Mouse (Mus musculus) forebrain, embryonic 14.5 days (tissue): ENCODE measurements around the gene Tmcc3. TPM values are rescaled to one million over a fixed set of nuclear protein-coding genes. Genes with fewer than 3 reads are reported as not detected.
A peak's percentile ranks its signal among the peaks of the same experiment; 100 is the strongest.

Experiments used
- ATAC-seq: fragments of 200-750 bp; cut with Nextera tagmentation; 2 replicates; pipeline ENCODE4 v1.8.0; 2017; ENCODE audit warnings: mild to moderate bottlenecking, moderate library complexity
- DNase-seq: peaks from one replicate; pipeline ENCODE4 v3.0.0-alpha.2; 2015; ENCODE audit warnings: low spot score
- H3K27ac ChIP-seq: fragments of 300-500 bp; sonication (generic); 2 replicates; pipeline ENCODE4 v1.5.1; 2014; ENCODE audit warnings: low read depth, mild to moderate bottlenecking, control low read depth, low read length, moderate library complexity
- H3K27me3 ChIP-seq: fragments of 300-500 bp; sonication (generic); replicated peaks from 2 replicates; pipeline ENCODE4 v1.6.1; 2014; ENCODE audit warnings: low read length, control low read depth, mixed read lengths; ENCODE audit not compliant: control insufficient read depth, insufficient read depth
- H3K36me3 ChIP-seq: fragments of 300-500 bp; sonication (generic); 2 replicates; pipeline ENCODE4 v1.6.1; 2014; ENCODE audit warnings: low read length, control low read depth; ENCODE audit not compliant: control insufficient read depth, insufficient read depth
- H3K4me1 ChIP-seq: fragments of 300-500 bp; sonication (generic); 2 replicates; pipeline ENCODE4 v1.6.1; 2014; ENCODE audit warnings: antibody characterized with exemption, low read length, control low read depth; ENCODE audit not compliant: control insufficient read depth, insufficient read depth
- H3K4me2 ChIP-seq: fragments of 300-500 bp; sonication (generic); 2 replicates; pipeline ENCODE4 v1.6.1; 2014; ENCODE audit warnings: mild to moderate bottlenecking, control low read depth, low read length
- H3K4me3 ChIP-seq: fragments of 300-500 bp; sonication (generic); 2 replicates; pipeline ENCODE4 v1.5.1; 2014; ENCODE audit warnings: low read depth, low read length, control low read depth
- H3K9ac ChIP-seq: fragments of 300-500 bp; sonication (generic); 2 replicates; pipeline ENCODE4 v1.6.1; 2014; ENCODE audit warnings: mild to moderate bottlenecking, low read length, control low read depth, moderate library complexity
- H3K9me3 ChIP-seq: fragments of 300-500 bp; sonication (generic); replicated peaks from 2 replicates; pipeline ENCODE4 v1.6.1; 2016; ENCODE audit warnings: low read length, control low read depth, mixed read lengths; ENCODE audit not compliant: control insufficient read depth
- WGBS: fragments of 180-500 bp; shearing (Covaris S2); extraction: QIAGEN DNeasy Blood & Tissue Kit; methylation state at CpG from one replicate; pipeline ENCODE4 v1.1.7; 2014; 5-methylcytosine and 5-hydroxymethylcytosine counted together
- polyA plus RNA-seq: library from polyadenylated mRNA; unstranded; fragments of >200 nt; fragmentation: Nextera tagmentation; extraction: Ambion mirVana; gene quantifications from 2 replicates; pipeline ENCODE4 v1.2.1, GENCODE M21; 2014

Tmcc3 gene
- polyA plus RNA-seq, 1 experiment from 2014 or later, result 5.5 TPM

DNA sequence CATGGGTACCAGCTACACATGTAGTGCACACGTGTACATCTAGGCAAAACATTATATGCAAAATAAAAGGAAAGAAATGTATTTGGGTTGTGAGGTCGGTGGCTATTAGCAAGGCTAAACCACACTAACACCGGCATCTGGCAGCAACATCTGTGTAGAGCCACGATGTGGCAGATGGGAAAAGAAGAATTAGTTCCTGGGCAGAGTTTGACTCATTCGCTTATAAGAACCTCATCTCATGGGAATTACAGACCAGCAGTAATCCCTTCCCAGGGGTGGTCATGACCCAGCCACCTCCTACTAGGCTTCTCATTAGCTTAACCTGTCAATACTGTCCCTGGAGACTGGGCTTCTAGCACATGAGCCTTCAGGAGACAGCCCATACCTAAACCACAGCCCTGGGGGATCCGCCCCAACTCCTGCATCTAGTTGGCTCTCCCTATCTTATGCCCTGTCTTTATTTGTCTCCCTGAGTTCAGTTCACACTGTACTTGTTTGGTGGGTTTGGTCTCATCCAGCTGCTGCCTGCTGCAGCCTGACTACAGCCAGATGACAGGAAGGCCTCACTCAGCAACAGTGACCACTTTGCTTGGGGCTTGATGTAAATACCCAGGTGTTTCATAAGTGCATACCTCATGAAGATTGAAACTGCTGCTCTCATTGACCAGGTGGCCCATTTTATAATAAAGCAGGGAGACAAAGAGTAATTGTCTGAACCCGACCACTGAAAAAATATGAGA lies 183.9 kb downstream of the Tmcc3 start:
- Histone ChIP-seq H3K9me3 (no peaks in the 10 kb centered on the region), H3K4me2 (no peak overlapping the region), H3K36me3 (no peaks in the 10 kb centered on the region), H3K9ac (no peak overlapping the region), H3K4me1 (peaks cover 20% of the 10 kb centered on the region), H3K27me3 (no peaks in the 10 kb centered on the region), H3K27ac (no peak overlapping the region), H3K4me3 (no peak overlapping the region)
- DNase-seq, result no peak
- no peak for ATAC-seq
- WGBS, result 87% methylated on average over 7 of the region's 7 CpGs

DNA sequence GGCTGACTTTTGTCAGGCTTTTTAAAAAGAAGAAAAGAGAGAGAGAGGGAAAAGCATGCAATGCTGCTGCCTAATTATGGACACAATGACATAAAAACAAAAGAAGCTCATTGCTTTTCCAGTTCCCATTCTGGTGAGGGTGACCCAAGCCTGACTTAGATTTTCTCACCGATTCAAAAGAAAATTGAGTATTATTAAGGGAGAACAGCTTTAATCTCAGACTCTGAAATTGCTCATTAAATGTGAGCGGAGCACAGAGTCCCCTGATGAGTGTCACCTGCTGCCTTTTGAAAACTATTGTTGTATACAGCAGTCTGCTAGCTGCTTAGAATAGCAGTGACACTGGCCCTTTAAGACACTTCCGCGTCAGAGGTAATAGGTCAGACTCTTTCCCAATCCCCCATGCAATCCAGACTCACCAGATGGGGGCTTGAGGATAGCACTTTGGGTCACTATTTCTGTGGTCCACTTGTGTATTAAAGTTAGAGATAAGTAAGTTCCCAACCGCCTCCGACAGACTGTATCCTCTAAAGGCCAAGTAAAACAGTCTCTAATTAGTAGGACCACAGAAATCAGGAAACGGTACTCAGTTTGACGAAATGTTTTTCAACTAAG lies 185.2 kb downstream of the Tmcc3 start:
- 29% methylated on average over 8 of the region's 8 CpGs for WGBS
- ATAC-seq, result peak; percentile 27; the same call in 1 of the 2 replicates

DNA sequence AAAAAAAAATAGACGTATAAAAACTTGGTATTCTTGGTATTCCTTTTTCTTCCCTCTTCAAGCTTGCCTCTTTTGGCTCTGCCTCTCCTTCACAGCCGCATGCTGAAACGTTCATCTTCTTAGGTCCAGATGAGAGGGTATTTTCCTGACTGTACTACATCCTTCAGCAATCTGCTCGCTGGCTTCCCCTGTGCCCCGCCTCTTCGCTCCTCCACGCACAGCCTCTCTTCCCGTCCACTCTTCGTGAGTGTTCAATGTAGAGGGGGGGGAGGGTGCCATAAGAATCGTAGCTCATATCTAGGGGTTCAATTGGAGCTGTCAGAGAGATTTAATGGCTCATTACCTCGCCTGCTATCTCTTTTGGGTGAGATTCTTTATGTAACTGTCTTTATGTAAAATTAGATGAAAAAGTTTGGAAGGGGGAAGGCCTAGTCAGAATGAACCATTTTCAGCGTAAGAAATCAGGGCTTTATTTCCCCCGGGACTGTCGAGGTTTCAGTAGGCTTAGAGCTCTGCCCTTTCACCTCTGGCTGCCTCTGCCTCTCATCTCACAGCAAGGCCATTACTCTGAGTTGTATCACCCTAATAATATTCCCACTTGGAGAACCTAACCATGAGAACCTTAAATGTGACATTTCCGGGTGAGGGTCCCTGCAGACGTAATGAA lies 188.6 kb downstream of the Tmcc3 start:
- no peak overlapping the region for H3K4me2 ChIP-seq
- no peak for DNase-seq
- H3K4me3 ChIP-seq, result no peak overlapping the region
- H3K27ac ChIP-seq, result no peak overlapping the region
- WGBS, result 44% methylated on average over 16 of the region's 16 CpGs
- H3K9ac ChIP-seq, result no peak overlapping the region
- no peaks in the 10 kb centered on the region for H3K36me3 ChIP-seq
- H3K4me1 ChIP-seq, result peaks cover 11% of the 10 kb centered on the region
- no peaks in the 10 kb centered on the region for H3K9me3 ChIP-seq
- H3K27me3 ChIP-seq, result no peaks in the 10 kb centered on the region
- ATAC-seq, result no peak

More for the DNA sequence above, 185.2 kb downstream of the Tmcc3 start:
- no peak overlapping the region for H3K4me3 ChIP-seq
- no peak overlapping the region for H3K9ac ChIP-seq
- DNase-seq, result peak; percentile 56
- no peak overlapping the region for H3K27ac ChIP-seq
- no peak overlapping the region for H3K4me2 ChIP-seq
- peaks cover 20% of the 10 kb centered on the region for H3K4me1 ChIP-seq
- H3K9me3 ChIP-seq, result no peaks in the 10 kb centered on the region
- no peaks in the 10 kb centered on the region for H3K27me3 ChIP-seq
- no peaks in the 10 kb centered on the region for H3K36me3 ChIP-seq

DNA sequence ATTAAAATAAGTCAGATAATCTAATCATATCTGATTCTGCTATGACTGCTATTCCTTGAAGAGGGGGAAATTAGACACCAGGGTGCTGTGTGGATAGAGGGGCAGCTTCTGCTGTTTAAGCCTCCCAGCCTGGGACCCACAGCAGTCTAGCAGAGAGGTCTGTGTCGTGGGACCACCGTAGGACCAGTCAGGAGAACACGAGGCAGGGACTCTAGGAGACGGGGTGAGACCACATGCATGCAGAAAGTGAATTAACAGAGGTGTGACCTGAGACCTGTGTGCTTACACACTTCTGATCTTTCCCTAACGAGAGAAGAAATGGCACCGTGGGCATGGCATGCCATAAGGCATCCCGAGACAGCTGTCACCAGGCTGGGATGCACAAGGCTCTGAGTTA lies 189.1 kb downstream of the Tmcc3 start:
- H3K9me3 ChIP-seq, result no peaks in the 10 kb centered on the region
- WGBS, result 67% methylated on average over 7 of the region's 7 CpGs
- DNase-seq (no peak), ATAC-seq (peak; percentile 24; the same call in 1 of the 2 replicates)
- no peak overlapping the region for H3K4me3 ChIP-seq
- H3K27ac ChIP-seq, result no peak overlapping the region
- H3K4me2 ChIP-seq, result no peak overlapping the region
- no peaks in the 10 kb centered on the region for H3K27me3 ChIP-seq
- H3K36me3 ChIP-seq, result no peaks in the 10 kb centered on the region
- peaks cover 11% of the 10 kb centered on the region for H3K4me1 ChIP-seq
- no peak overlapping the region for H3K9ac ChIP-seq

DNA sequence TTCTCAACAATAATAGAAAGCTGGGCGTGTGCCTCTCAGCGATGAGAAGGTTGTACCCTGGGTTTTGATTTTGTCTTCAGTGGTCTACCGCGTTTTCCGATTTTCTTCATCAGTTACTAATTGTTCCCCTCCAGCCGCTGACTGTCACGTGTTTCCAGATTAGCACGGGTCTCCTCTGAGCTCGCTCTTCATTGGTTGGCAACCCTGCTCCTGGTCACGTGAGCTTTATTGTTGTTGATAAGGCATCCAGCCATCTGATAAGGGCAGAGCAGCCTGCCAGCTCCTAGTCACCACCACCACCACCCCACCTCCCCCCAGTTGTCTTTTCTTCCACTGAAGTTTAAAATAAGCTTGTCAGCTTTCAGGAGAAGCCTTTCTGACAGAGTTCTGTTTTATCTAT lies 190.0 kb downstream of the Tmcc3 start:
- H3K9me3 ChIP-seq, result no peaks in the 10 kb centered on the region
- no peak overlapping the region for H3K27ac ChIP-seq
- 90% methylated on average over 10 of the region's 10 CpGs for WGBS
- no peak overlapping the region for H3K9ac ChIP-seq
- no peak for DNase-seq
- no peaks in the 10 kb centered on the region for H3K36me3 ChIP-seq
- no peak overlapping the region for H3K4me2 ChIP-seq
- H3K4me1 ChIP-seq, result peaks cover 5% of the 10 kb centered on the region
- H3K4me3 ChIP-seq, result no peak overlapping the region
- ATAC-seq, result no peak
- no peaks in the 10 kb centered on the region for H3K27me3 ChIP-seq

DNA sequence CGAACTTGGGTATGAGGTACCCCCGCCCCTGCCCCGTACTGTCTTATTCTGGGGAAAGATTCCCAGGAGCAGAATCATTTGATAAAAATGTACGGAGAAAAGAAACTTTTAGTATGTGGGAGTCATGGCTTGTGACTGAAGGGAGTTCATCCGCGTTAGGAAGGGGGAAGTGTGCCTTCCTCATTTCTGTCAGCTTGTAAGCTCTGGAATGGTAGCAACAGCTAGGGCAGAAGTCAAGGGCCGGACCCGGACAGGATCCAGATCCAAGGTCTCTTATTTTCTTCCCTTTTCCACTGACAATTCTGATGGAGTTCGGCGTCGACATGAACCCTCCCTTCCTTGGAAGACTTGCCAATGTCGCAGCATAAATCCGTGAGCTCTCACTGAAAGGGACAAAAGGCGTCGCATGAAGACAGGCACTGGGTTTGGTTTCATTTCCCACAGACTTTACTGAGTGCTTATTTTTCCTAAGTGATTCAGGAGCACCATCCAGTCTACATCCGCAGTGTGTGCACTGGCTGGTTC lies 193.6 kb downstream of the Tmcc3 start:
- no peaks in the 10 kb centered on the region for H3K27me3 ChIP-seq
- no peak overlapping the region for H3K27ac ChIP-seq
- 86% methylated on average over 16 of the region's 16 CpGs for WGBS
- no peaks in the 10 kb centered on the region for H3K9me3 ChIP-seq
- no peak overlapping the region for H3K4me2 ChIP-seq
- no peak overlapping the region for H3K9ac ChIP-seq
- no peak overlapping the region for H3K4me3 ChIP-seq
- no peaks in the 10 kb centered on the region for H3K36me3 ChIP-seq
- ATAC-seq, result no peak
- no peaks in the 10 kb centered on the region; the same call in 1 of the 2 replicates for H3K4me1 ChIP-seq
- DNase-seq, result no peak

DNA sequence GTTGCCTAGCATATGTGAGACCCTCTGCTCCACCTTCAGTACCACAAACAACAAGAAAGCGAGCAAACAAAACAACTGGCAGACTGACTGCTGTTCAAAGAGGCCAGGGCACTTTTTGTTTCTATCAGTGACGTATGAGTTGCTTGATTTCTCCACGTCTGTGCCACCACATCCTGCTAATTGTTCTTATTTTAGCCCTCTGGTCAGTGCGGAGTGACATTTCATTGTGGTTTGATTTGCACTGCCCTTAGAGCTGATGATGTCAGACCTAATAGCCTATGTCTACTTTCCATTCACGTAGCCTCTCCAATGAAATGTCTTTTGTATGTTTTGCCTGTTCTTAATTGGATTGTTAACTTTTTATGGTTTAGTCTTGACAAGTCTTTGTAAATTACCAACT lies 197.1 kb downstream of the Tmcc3 start:
- DNase-seq (no peak), ATAC-seq (no peak)
- H3K9me3 ChIP-seq, result no peaks in the 10 kb centered on the region
- H3K4me2 ChIP-seq, result no peak overlapping the region
- no peak overlapping the region for H3K9ac ChIP-seq
- WGBS, result 48% methylated on average over 5 of the region's 5 CpGs
- H3K36me3 ChIP-seq, result no peaks in the 10 kb centered on the region
- H3K4me1 ChIP-seq, result no peaks in the 10 kb centered on the region
- H3K27ac ChIP-seq, result no peak overlapping the region
- H3K27me3 ChIP-seq, result 0 out of 2 replicates have a peak, but pooled peaks cover 3% of the 10 kb centered on the region
- H3K4me3 ChIP-seq, result no peak overlapping the region

DNA sequence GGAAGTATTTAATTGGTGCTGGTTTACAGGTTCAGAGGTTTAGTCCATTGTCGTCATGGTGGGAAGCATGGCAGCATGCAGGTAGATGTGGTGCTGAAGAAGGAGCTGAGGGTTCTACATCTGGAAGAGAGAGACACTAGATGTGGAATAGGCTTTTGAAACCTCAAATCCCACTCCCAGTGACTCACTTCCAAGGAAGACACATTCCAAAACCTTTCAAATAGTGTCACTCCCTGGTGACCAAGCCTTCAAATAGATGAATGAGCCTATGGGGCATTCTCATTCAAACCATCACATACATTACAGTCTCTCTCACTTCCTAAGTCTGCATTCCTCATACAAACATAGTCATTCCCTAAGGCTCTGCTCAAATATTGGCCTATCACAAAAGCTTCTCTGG lies 201.0 kb downstream of the Tmcc3 start:
- H3K27ac ChIP-seq, result no peak overlapping the region
- H3K4me1 ChIP-seq, result 0 out of 2 replicates have a peak, but pooled peaks cover 3% of the 10 kb centered on the region
- DNase-seq (no peak), ATAC-seq (no peak)
- 87% methylated on average over 1 of the region's 1 CpGs for WGBS
- H3K9ac ChIP-seq, result no peak overlapping the region
- no peak overlapping the region for H3K4me3 ChIP-seq
- peaks cover 13% of the 10 kb centered on the region; the same call in 1 of the 2 replicates for H3K27me3 ChIP-seq
- no peaks in the 10 kb centered on the region for H3K36me3 ChIP-seq
- no peak overlapping the region for H3K4me2 ChIP-seq
- H3K9me3 ChIP-seq, result no peaks in the 10 kb centered on the region
